Comparison of ENCODE assay signal across 9 mouse cellular contexts in genomic region chr16:30070771-30071191, GRCm38 (mm10). TPM values are rescaled to one million over a fixed set of nuclear protein-coding genes. Genes with fewer than 3 reads are reported as not detected.
DNase-seq lines count a peak whose midpoint lies in the region; ATAC-seq and TF ChIP-seq lines count a peak whose summit lies in the region.
"Had no signal": no experiment of that assay in that cellular context is flagged by ENCODE, and none has a peak within 500 bp of the region (broad histone marks: within the 10 kb centered on the region; RNA-seq: fewer than 3 reads in every experiment).

No protein-coding gene starts in this region.

- peak overlapping the region; percentile 92 for H3K27ac ChIP-seq in heart, adult 2 months
- H3K27ac ChIP-seq in hindbrain, embryonic 11.5 days (ENCODE audit: low read depth, low read length) = peak overlapping the region; percentile 75
- H3K27ac ChIP-seq in lung, postnatal 0 days (ENCODE audit: low read length) = peak overlapping the region; percentile 95

- ATAC-seq in hindbrain, embryonic 11.5 days (ENCODE audit: low FRiP score) = no peak
- peak; percentile 26 for ATAC-seq in lung, postnatal 0 days

- H3K9ac ChIP-seq in heart, adult 2 months (ENCODE audit: low read depth, low read length) = peak overlapping the region; percentile 78
- H3K9ac ChIP-seq in hindbrain, embryonic 11.5 days (ENCODE audit: low read depth, low read length) = peak overlapping the region; percentile 43; the same call in 1 of the 2 replicates
- H3K9ac ChIP-seq in lung, postnatal 0 days (replicated peaks; ENCODE audit: low read depth) = peak overlapping the region; percentile 26; the same call in 1 of the 2 replicates

- H3K4me1 ChIP-seq in heart, adult 2 months (ENCODE audit: control insufficient read depth, insufficient read depth, low read length) = peaks cover 6% of the 10 kb centered on the region
- peaks cover 6% of the 10 kb centered on the region for H3K4me1 ChIP-seq in hindbrain, embryonic 11.5 days (replicated peaks; ENCODE audit: control insufficient read depth, insufficient read depth, low read length)
- H3K4me1 ChIP-seq in lung, postnatal 0 days (ENCODE audit: insufficient read depth, low read depth, low read length) = peaks cover 8% of the 10 kb centered on the region; the same call in 1 of the 2 replicates

- no peak for TF ChIP-seq POLR2A in heart, adult 2 months (IDR thresholded peaks at IDR 0.05; ENCODE audit: insufficient read depth, low read depth, low read length)

- H3K79me2 ChIP-seq in heart, adult 2 months (replicated peaks; ENCODE audit: control insufficient read depth, insufficient read depth, low read length) = no peaks in the 10 kb centered on the region

- TF ChIP-seq EP300 in heart, adult 2 months (IDR thresholded peaks at IDR 0.05; ENCODE audit: insufficient read depth, low read depth, low read length) = no peak
- TF ChIP-seq EP300 in lung, postnatal 0 days (IDR thresholded peaks at IDR 0.05) = peak; percentile 41

- peaks cover 3% of the 10 kb centered on the region; the same call in 1 of the 2 replicates for H3K36me3 ChIP-seq in heart, adult 2 months (ENCODE audit: control insufficient read depth, insufficient read depth, low read length)
- H3K36me3 ChIP-seq in hindbrain, embryonic 11.5 days (ENCODE audit: control insufficient read depth, insufficient read depth, low read length) = no peaks in the 10 kb centered on the region
- H3K36me3 ChIP-seq in lung, postnatal 0 days (ENCODE audit: insufficient read depth, low read length) = no peaks in the 10 kb centered on the region

- peak overlapping the region; percentile 34 for H3K4me3 ChIP-seq in heart, adult 2 months
- H3K4me3 ChIP-seq in hindbrain, embryonic 11.5 days (ENCODE audit: low read depth, low read length) = peak overlapping the region; percentile 29
- H3K4me3 ChIP-seq in lung, postnatal 0 days (ENCODE audit: low read depth, low read length) = peak overlapping the region; percentile 41

- no peaks in the 10 kb centered on the region for H3K9me3 ChIP-seq in hindbrain, embryonic 11.5 days (ENCODE audit: control insufficient read depth, low read length)
- H3K9me3 ChIP-seq in lung, postnatal 0 days (ENCODE audit: low read length) = no peaks in the 10 kb centered on the region

- peak; percentile 31 for TF ChIP-seq CTCF in heart, adult 2 months (IDR thresholded peaks at IDR 0.05)
- peak; percentile 40; the same call in 1 of the 2 replicates for TF ChIP-seq CTCF in lung, postnatal 0 days (IDR thresholded peaks at IDR 0.05)

- no peaks in the 10 kb centered on the region for H3K27me3 ChIP-seq in heart, adult 2 months (ENCODE audit: control insufficient read depth, insufficient read depth, low read length)
- H3K27me3 ChIP-seq in hindbrain, embryonic 11.5 days (ENCODE audit: control insufficient read depth, insufficient read depth, low read length) = peaks cover 31% of the 10 kb centered on the region
- H3K27me3 ChIP-seq in lung, postnatal 0 days (replicated peaks; ENCODE audit: insufficient read depth, low read length) = no peaks in the 10 kb centered on the region
- H3K27me3 ChIP-seq: Patski had no signal

- no peak for DNase-seq in heart, adult 2 months
- no peak for DNase-seq in heart, adult 9 months (ENCODE audit: low spot score in 2 of 2)
- peak; percentile 20 for DNase-seq in thymus, postnatal 0 days (ENCODE audit: low spot score)
- no peak for DNase-seq in thymus, postnatal 36 days
- DNase-seq in hindbrain, embryonic 11.5 days (ENCODE audit: low spot score) = no peak
- DNase-seq in lung, postnatal 0 days (ENCODE audit: low spot score) = peak; percentile 84
- DNase-seq in ovary, postnatal 10 days (ENCODE audit: low spot score) = no peak
- no peak for DNase-seq in ovary, adult 18-20 months (ENCODE audit: low spot score)

- intact Hi-C loops in heart, adult 2 months (cut with DNase I) = loop anchor here (1.0 kb wide), 1 partner anchor 118 kb away; no protein-coding TSS in a partner anchor

- WGBS in heart, adult 2 months = 9% methylated on average over 12 of the region's 12 CpGs
- 2% methylated on average over 12 of the region's 12 CpGs for WGBS in hindbrain, embryonic 11.5 days
- WGBS in lung, postnatal 0 days = 4% methylated on average over 12 of the region's 12 CpGs

- H3K4me2 ChIP-seq in hindbrain, embryonic 11.5 days (replicated peaks; ENCODE audit: low read depth, low read length) = peak overlapping the region; percentile 84
- peak overlapping the region; percentile 81 for H3K4me2 ChIP-seq in lung, postnatal 0 days (replicated peaks; ENCODE audit: low read depth, low read length)

RNA-seq across cellular contexts. Expression of gene Hes1, which starts 6.6 kb away (rescaled TPM):
- total RNA-seq in heart, adult 2 months (2021) = 10 to 100 TPM; 16.2 to 21.4 TPM
- 27.1 and 44.6 TPM in 2 replicates for polyA plus RNA-seq in heart, adult 2 months (2012; rRNA removed)
- polyA plus RNA-seq in thymus, postnatal 0 days (2015; fragmentation: Nextera tagmentation; extraction: Ambion mirVana) = 35.6 and 36.3 TPM in 2 replicates
- 28.8 and 32.9 TPM in 2 replicates for polyA plus RNA-seq in hindbrain, embryonic 11.5 days (2014; fragmentation: Nextera tagmentation; extraction: Ambion mirVana)
- polyA plus RNA-seq in lung, postnatal 0 days (2015; fragmentation: Nextera tagmentation; extraction: Ambion mirVana) = 89.1 and 93.9 TPM in 2 replicates

Comparison
In these comparisons a context has a peak if more than half of its experiments do, and no peak if none do; other contexts are left out.
1. DNase-seq: peak in thymus, postnatal 0 days (single experiment) and lung, postnatal 0 days (single experiment); none in heart, adult 2 months (0 of 2), heart, adult 9 months (0 of 2), thymus, postnatal 36 days (0 of 2), hindbrain, embryonic 11.5 days (single experiment), ovary, postnatal 10 days (single experiment) and ovary, adult 18-20 months (single experiment).
2. H3K9ac ChIP-seq: peak in every context shown above with its lines; median percentile 78 in heart, adult 2 months; 43 in hindbrain, embryonic 11.5 days; 26 in lung, postnatal 0 days.
3. Peak in every context shown above with its lines, with median percentiles within 50 percentile points of each other: H3K27ac ChIP-seq and H3K4me3 ChIP-seq.